Mouse (Mus musculus) CH12.LX (cell line): ENCODE results near the gene Btf3. TPM values are rescaled to one million over a fixed set of nuclear protein-coding genes. Genes with fewer than 3 reads are reported as not detected.

ENCODE experiments used
- DNase-seq: peaks from one replicate; pipeline ENCODE4 v3.0.0-alpha.2; 2013; ENCODE audit errors: extremely low read depth
- H3K27ac ChIP-seq: 2 replicates; pipeline ENCODE4 v1.5.1; 2012; ENCODE audit warnings: low read depth, mild to moderate bottlenecking, control low read depth, moderate library complexity; ENCODE audit not compliant: insufficient read depth
- H3K27me3 ChIP-seq: replicated peaks from 2 replicates; pipeline ENCODE3; 2012; ENCODE audit warnings: inconsistent platforms
- H3K36me3 ChIP-seq, 2 experiments: replicated peaks in 1 of 2; 2 replicates each; pipeline versions ENCODE3 to v1.6.1; 2012; ENCODE audit warnings: inconsistent platforms in 1 of 2, low read length in 1 of 2, mild to moderate bottlenecking in 1 of 2, mixed read lengths in 1 of 2, moderate library complexity in 1 of 2; ENCODE audit not compliant: control insufficient read depth in 1 of 2, insufficient read depth in 1 of 2
- H3K4me1 ChIP-seq, 2 experiments: 2 replicates each; pipeline ENCODE4 v1.6.1; 2012; ENCODE audit warnings: inconsistent platforms in 1 of 2, moderate library complexity in 1 of 2; ENCODE audit not compliant: insufficient read depth in 2 of 2, control insufficient read depth in 1 of 2
- H3K4me2 ChIP-seq: 2 replicates; pipeline ENCODE4 v1.6.1; 2012; ENCODE audit warnings: low read depth, mild to moderate bottlenecking, control low read depth; ENCODE audit not compliant: poor library complexity, insufficient read depth, severe bottlenecking
- H3K4me3 ChIP-seq, 3 experiments: fragments of 150-350 bp in 1 of 3; sonication (generic) in 1 of 3; replicated peaks in 1 of 3; 2 replicates each; pipeline versions ENCODE3 to v1.5.1; 2011 to 2012; ENCODE audit warnings: low read depth in 2 of 3, low read length in 2 of 3, mild to moderate bottlenecking in 2 of 3, moderate library complexity in 2 of 3, control low read depth in 1 of 3, improper control_type of control experiment in 1 of 3, inconsistent platforms in 1 of 3, mixed read lengths in 1 of 3; ENCODE audit not compliant: poor library complexity in 1 of 3
- H3K79me2 ChIP-seq: replicated peaks from 2 replicates; pipeline ENCODE4 v1.6.1; 2012; ENCODE audit warnings: mild to moderate bottlenecking, moderate library complexity; ENCODE audit not compliant: control insufficient read depth, poor library complexity, insufficient read depth, severe bottlenecking; ENCODE audit errors: extremely low read depth
- H3K9ac ChIP-seq: 2 replicates; pipeline ENCODE4 v1.6.1; 2012; ENCODE audit warnings: low read depth, mild to moderate bottlenecking, control low read depth, moderate library complexity; ENCODE audit not compliant: insufficient read depth
- H3K9me3 ChIP-seq: replicated peaks from 2 replicates; pipeline ENCODE3; 2012; ENCODE audit warnings: low read length, inconsistent platforms, mixed read lengths
- BHLHE40 ChIP-seq: IDR thresholded peaks from 2 replicates; pipeline ENCODE4 v1.6.1; 2011; ENCODE audit warnings: mild to moderate bottlenecking, low read depth, low read length, improper control_type of control experiment
- CHD1 ChIP-seq: IDR thresholded peaks from 2 replicates; pipeline ENCODE4 v1.6.1; 2012; ENCODE audit warnings: low read depth, low read length, improper control_type of control experiment, inconsistent platforms
- ELF1 ChIP-seq: IDR thresholded peaks from 2 replicates; pipeline ENCODE4 v1.6.1; 2014; ENCODE audit warnings: low read depth, mild to moderate bottlenecking, inconsistent platforms, low read length, improper control_type of control experiment
- EP300 ChIP-seq: IDR thresholded peaks from 2 replicates; pipeline ENCODE4 v1.6.1; 2011; ENCODE audit warnings: low read length, improper control_type of control experiment
- HCFC1 ChIP-seq: IDR thresholded peaks from 2 replicates; pipeline ENCODE4 v1.6.1; 2012; ENCODE audit warnings: low read depth, mild to moderate bottlenecking, inconsistent platforms, low read length, improper control_type of control experiment
- IRF4 ChIP-seq: IDR thresholded peaks from 2 replicates; pipeline ENCODE4 v1.6.1; 2014; ENCODE audit warnings: low read depth, mild to moderate bottlenecking, inconsistent platforms, low read length, improper control_type of control experiment
- JUN ChIP-seq: IDR thresholded peaks from 2 replicates; pipeline ENCODE4 v1.6.1; 2011; ENCODE audit warnings: low read depth, mild to moderate bottlenecking, low read length, improper control_type of control experiment, moderate library complexity; ENCODE audit not compliant: insufficient read depth
- KAT2A ChIP-seq: IDR thresholded peaks from 2 replicates; pipeline ENCODE4 v1.6.1; 2012; ENCODE audit warnings: low read length, improper control_type of control experiment, inconsistent platforms; ENCODE audit not compliant: insufficient replicate concordance
- MAX ChIP-seq: IDR thresholded peaks from 2 replicates; pipeline ENCODE4 v1.6.1; 2011; ENCODE audit warnings: low read length, improper control_type of control experiment
- MAZ ChIP-seq: IDR thresholded peaks from 2 replicates; pipeline ENCODE4 v1.6.1; 2012; ENCODE audit warnings: low read depth, mild to moderate bottlenecking, inconsistent platforms, low read length, improper control_type of control experiment, moderate library complexity
- MXI1 ChIP-seq: IDR thresholded peaks from 2 replicates; pipeline ENCODE4 v1.6.1; 2011; ENCODE audit warnings: mild to moderate bottlenecking, low read depth, low read length, improper control_type of control experiment
- MYC ChIP-seq: IDR thresholded peaks from 2 replicates; pipeline ENCODE4 v1.6.1; 2011; ENCODE audit warnings: low read depth, mild to moderate bottlenecking, improper control_type of control experiment, low read length
- NRF1 ChIP-seq: IDR thresholded peaks from 2 replicates; pipeline ENCODE4 v1.6.1; 2014; ENCODE audit warnings: low read depth, mild to moderate bottlenecking, inconsistent platforms, low read length, improper control_type of control experiment, moderate library complexity
- PAX5 ChIP-seq: IDR thresholded peaks from 2 replicates; pipeline ENCODE4 v1.6.1; 2012; ENCODE audit warnings: low read length, inconsistent platforms, mixed read lengths
- POLR2A ChIP-seq: IDR thresholded peaks from 2 replicates; pipeline ENCODE4 v1.6.1; 2011; ENCODE audit warnings: low read depth, mild to moderate bottlenecking, improper control_type of control experiment, low read length
- RCOR1 ChIP-seq: conservative IDR thresholded peaks from 2 replicates; pipeline ENCODE4 v1.6.1; 2012; ENCODE audit warnings: low read depth, mild to moderate bottlenecking, inconsistent platforms, low read length, improper control_type of control experiment
- SIN3A ChIP-seq: IDR thresholded peaks from 2 replicates; pipeline ENCODE4 v1.6.1; 2012; ENCODE audit warnings: low read length, improper control_type of control experiment, inconsistent platforms
- TCF12 ChIP-seq: IDR thresholded peaks from 2 replicates; pipeline ENCODE4 v1.6.1; 2014; ENCODE audit warnings: low read depth, mild to moderate bottlenecking, inconsistent platforms, low read length, improper control_type of control experiment
- ZMIZ1 ChIP-seq: IDR thresholded peaks from 2 replicates; pipeline ENCODE4 v1.6.1; 2012; ENCODE audit warnings: low read depth, mild to moderate bottlenecking, inconsistent platforms, low read length, improper control_type of control experiment
- ZNF384 ChIP-seq: IDR thresholded peaks from 2 replicates; pipeline ENCODE4 v1.6.1; 2012; ENCODE audit warnings: low read depth, low read length, improper control_type of control experiment, inconsistent platforms
- dilution Hi-C: fragments of 300-500 bp; cut with MboI; formaldehyde crosslinking; loops from 2 replicates; pipeline ENCODE4 v1.14.3; 2020; ENCODE audit warnings: low sequenced_read_pairs; ENCODE audit not compliant: extremely low pct_unique_long_range_greater_than_20kb, extremely low pct_ligation_motif_present
- in situ Hi-C: fragments of 300-500 bp; cut with MboI; formaldehyde crosslinking; loops from 3 replicates; pipeline ENCODE4 v1.14.3; 2019; ENCODE audit warnings: low sequenced_read_pairs, low pct_ligation_motif_present, low pct_unique_long_range_greater_than_20kb, mixed read lengths
- polyA plus RNA-seq: library from polyadenylated mRNA; unstranded; fragments of >175 nt; gene quantifications from 2 replicates; pipeline ENCODE4 v1.2.1, GENCODE M21; 2012; ENCODE audit warnings: low read depth; ENCODE audit not compliant: insufficient read length
- total RNA-seq, 2 experiments: library from RNA; depleted of rRNA; stranded (reverse); fragments of 300-350 nt in 1 of 2; fragments of >200 nt in 1 of 2; gene quantifications; 2 replicates each; pipeline ENCODE4 v1.2.3; 2012 to 2014

Btf3 gene
- total and polyA plus RNA-seq, 3 experiments: 1,038 to 1,568 (median 1,367) TPM

DNA sequence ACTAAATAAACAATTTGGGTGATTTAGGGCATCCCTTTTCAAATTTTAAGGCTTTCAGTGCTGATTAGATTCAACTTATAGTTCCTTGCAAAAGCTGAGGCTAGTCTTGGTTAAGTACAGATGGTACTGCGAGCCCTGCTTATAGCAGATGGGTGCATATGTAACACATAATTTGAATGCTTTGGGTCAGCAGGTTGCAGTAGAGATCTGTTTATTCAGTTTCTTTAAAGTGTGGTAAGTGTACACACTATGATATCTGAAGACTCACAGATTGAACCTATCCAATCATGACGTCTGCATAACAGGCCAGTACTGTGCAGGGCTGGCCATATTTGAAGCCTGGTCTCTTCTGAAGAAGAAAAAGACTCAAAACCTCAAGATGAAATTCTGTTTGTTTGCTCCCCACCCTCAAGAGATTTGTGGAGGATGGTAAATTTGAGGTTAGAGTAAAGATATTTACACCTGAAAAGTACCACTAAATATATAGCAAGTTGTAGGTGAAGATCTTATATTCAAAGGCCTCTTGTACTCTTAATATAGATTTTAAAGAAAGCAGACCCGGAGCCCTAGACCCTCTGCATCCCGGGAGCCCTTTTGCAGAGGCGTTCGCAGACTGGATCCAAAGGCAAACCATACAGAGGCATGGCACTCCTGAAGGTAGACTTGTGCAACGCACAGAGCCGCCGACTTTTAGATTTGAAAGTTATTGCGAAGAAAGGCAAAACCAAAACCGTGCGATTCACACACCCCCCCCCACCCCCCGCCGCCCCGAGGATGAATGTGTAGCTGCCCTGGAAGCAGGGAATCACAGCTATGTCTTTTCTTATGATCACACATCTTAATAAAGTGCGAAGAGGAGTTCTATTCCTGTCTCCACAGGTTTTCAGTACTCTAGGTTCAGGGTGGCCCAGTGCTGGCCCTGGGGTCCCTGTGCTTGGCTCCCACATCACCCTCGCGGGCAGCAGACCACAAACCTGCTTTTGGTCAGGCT, 40.9 kb upstream of the Btf3 start:
- TF ChIP-seq HCFC1: no peak
- TF ChIP-seq MXI1: no peak
- TF ChIP-seq JUN: no peak
- no peak for TF ChIP-seq IRF4
- TF ChIP-seq MAX: no peak
- TF ChIP-seq MYC: no peak
- no peak for TF ChIP-seq POLR2A
- TF ChIP-seq PAX5: no peak
- TF ChIP-seq EP300: no peak
- TF ChIP-seq NRF1: no peak
- no peak for DNase-seq
- in situ Hi-C loops: no loop called here

DNA sequence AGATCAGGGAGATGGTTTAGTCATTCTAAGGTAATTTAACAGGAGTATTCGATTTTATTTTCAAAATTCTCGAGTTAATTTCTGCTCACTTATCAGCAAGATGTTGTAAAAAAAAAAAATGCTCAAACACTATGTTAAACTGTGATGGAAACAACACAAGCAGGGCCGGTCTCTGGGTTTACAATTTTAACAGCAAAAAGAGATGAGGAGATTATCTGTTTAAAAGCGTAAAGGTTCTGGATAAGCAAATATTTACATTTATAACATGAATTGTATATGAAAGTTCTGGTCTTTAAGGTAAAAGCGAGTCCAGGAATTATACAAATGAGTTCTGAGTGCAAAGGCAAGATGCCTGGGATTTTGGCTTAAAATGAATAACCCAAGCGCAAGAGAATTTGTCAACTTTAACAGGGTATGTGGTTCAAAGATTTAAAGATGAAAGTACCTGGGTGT, 40.2 kb upstream of the Btf3 start:
- no peak for TF ChIP-seq TCF12
- no peak for TF ChIP-seq CHD1
- no peak for TF ChIP-seq PAX5
- no peak for TF ChIP-seq BHLHE40
- TF ChIP-seq MXI1: no peak
- TF ChIP-seq ELF1: no peak
- TF ChIP-seq MAZ: no peak
- TF ChIP-seq IRF4: no peak
- no peak for TF ChIP-seq SIN3A
- TF ChIP-seq RCOR1: no peak
- no peak for TF ChIP-seq KAT2A
- no peak for TF ChIP-seq ZMIZ1
- no peak for TF ChIP-seq ZNF384
- TF ChIP-seq NRF1: no peak
- TF ChIP-seq MAX: no peak
- no peaks in the 10 kb centered on the region for H3K36me3 ChIP-seq
- H3K27ac ChIP-seq: no peak overlapping the region
- H3K9ac ChIP-seq: no peak overlapping the region
- dilution Hi-C loops: no loop called here
- in situ Hi-C loops: no loop called here
- H3K9me3 ChIP-seq: peaks cover 16% of the 10 kb centered on the region
- H3K4me3 ChIP-seq: no peak overlapping the region
- no peaks in the 10 kb centered on the region for H3K4me1 ChIP-seq
- H3K4me2 ChIP-seq: no peak overlapping the region
- no peaks in the 10 kb centered on the region for H3K79me2 ChIP-seq
- no peak for DNase-seq
- H3K27me3 ChIP-seq: no peaks in the 10 kb centered on the region

More for the DNA sequence above, 40.9 kb upstream of the Btf3 start:
- H3K27me3 ChIP-seq: no peaks in the 10 kb centered on the region
- no peak overlapping the region for H3K9ac ChIP-seq
- H3K9me3 ChIP-seq: peaks cover 16% of the 10 kb centered on the region
- H3K36me3 ChIP-seq: no peaks in the 10 kb centered on the region
- H3K4me2 ChIP-seq: no peak overlapping the region
- no peak overlapping the region for H3K4me3 ChIP-seq
- H3K4me1 ChIP-seq: no peaks in the 10 kb centered on the region
- H3K27ac ChIP-seq: no peak overlapping the region
- dilution Hi-C loops: no loop called here
- no peaks in the 10 kb centered on the region for H3K79me2 ChIP-seq
